Mouse (Mus musculus) embryonic fibroblast, embryonic 13.5 days (primary cell): ENCODE results near the gene Cgrrf1. TPM values are rescaled to one million over a fixed set of nuclear protein-coding genes. Genes with fewer than 3 reads are reported as not detected.
A peak's percentile ranks its signal among the peaks of the same experiment; 100 is the strongest.

ENCODE experiments used
- H3K27ac ChIP-seq: 2 replicates; pipeline ENCODE4 v1.5.1; 2012; ENCODE audit warnings: low read length, control low read depth, inconsistent platforms; ENCODE audit not compliant: insufficient read depth
- H3K4me1 ChIP-seq: 2 replicates; pipeline ENCODE4 v1.6.1; 2011; ENCODE audit warnings: low read length; ENCODE audit not compliant: control insufficient read depth, insufficient read depth
- H3K4me3 ChIP-seq: 2 replicates; pipeline ENCODE4 v1.5.1; 2011; ENCODE audit warnings: mild to moderate bottlenecking, control low read depth, low read length; ENCODE audit not compliant: insufficient read depth
- CTCF ChIP-seq: IDR thresholded peaks from 2 replicates; pipeline ENCODE4 v1.5.1; 2011; ENCODE audit warnings: mild to moderate bottlenecking, control low read depth, low read length, moderate library complexity, borderline replicate concordance; ENCODE audit not compliant: insufficient read depth
- POLR2A ChIP-seq: IDR thresholded peaks from 2 replicates; pipeline ENCODE4 v1.6.1; 2011; ENCODE audit warnings: low read depth, mild to moderate bottlenecking, control low read depth, low read length, moderate library complexity
- polyA plus RNA-seq: library from polyadenylated mRNA; stranded (reverse); fragments of >200 nt; gene quantifications from 2 replicates; pipeline ENCODE4 v1.2.4, GENCODE M21; 2011; ENCODE audit warnings: low read depth; ENCODE audit not compliant: missing spikeins, insufficient read length

Cgrrf1 gene
- 29.6 and 34.5 TPM in 2 replicates for polyA plus RNA-seq

GRCm38 (mm10) chr14:46831837-46832333 lies at the start of gene Cgrrf1:
Cgrrf1 (plus strand) TSS chr14:46832125.
- Histone ChIP-seq H3K4me3 (peak within 1 kb of the TSS; percentile 79), H3K4me1 (no peaks in the 10 kb centered on the region; the same call in 1 of the 2 replicates), H3K27ac (peak within 1 kb of the TSS; percentile 15; the same call in 1 of the 2 replicates)
- TF ChIP-seq POLR2A (peak; percentile 81), CTCF (no peak)

- Histone ChIP-seq H3K4me3 (no peak overlapping the region), H3K27ac (no peak overlapping the region), H3K4me1 (peaks cover 2% of the 10 kb centered on the region; the same call in 1 of the 2 replicates)
- TF ChIP-seq POLR2A (no peak), CTCF (no peak)
Observed at GRCm38 (mm10) chr14:46782187-46782828, 49.6 kb upstream of the Cgrrf1 start.

GRCm38 (mm10) chr14:46783327-46783926 lies 48.5 kb upstream of the Cgrrf1 start:
- TF ChIP-seq POLR2A (no peak), CTCF (no peak)

DNA sequence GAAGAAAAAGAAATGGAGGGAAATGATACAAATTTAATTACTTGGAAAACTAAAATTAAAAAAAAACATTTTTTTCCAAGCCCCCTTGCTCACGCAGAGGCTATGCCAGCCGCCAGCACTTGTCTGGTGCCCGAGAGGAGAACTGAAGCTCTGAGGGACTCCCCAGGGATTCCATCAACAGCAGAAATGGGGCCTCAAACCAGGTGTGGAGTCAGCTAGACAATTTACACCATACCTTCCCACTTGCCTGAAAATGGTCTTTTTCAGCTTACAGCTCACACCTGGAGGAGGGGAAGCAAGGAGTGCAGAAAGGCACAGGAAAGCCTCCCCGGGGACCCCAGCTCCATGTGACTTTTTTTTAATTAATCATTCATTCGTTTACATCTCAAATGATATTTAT lies 46.7 kb upstream of the Cgrrf1 start:
- Histone ChIP-seq H3K4me3 (no peak overlapping the region), H3K27ac (no peak overlapping the region), H3K4me1 (peaks cover 2% of the 10 kb centered on the region; the same call in 1 of the 2 replicates)
- TF ChIP-seq POLR2A: no peak
- no peak for TF ChIP-seq CTCF

More at GRCm38 (mm10) chr14:46783327-46783926, 48.5 kb upstream of the Cgrrf1 start:
- Histone ChIP-seq H3K4me3 (no peak overlapping the region), H3K27ac (no peak overlapping the region), H3K4me1 (peaks cover 2% of the 10 kb centered on the region; the same call in 1 of the 2 replicates)

- TF ChIP-seq CTCF: no peak
- TF ChIP-seq POLR2A: no peak
- H3K4me1 ChIP-seq: peaks cover 5% of the 10 kb centered on the region; the same call in 1 of the 2 replicates
- H3K4me3 ChIP-seq: peak overlapping the region; percentile 99
- peak overlapping the region; percentile 94 for H3K27ac ChIP-seq
Observed at GRCm38 (mm10) chr14:46787454-46787786, 44.5 kb upstream of the Cgrrf1 start.

GRCm38 (mm10) chr14:46787787-46788504 lies 44.0 kb upstream of the Cgrrf1 start, which contains the start of gene Cnih1:
Cnih1 (minus strand) TSS chr14:46788411.
- no peak; the same call in 1 of the 2 replicates for TF ChIP-seq CTCF
- peak; percentile 81 for TF ChIP-seq POLR2A
- peak within 1 kb of the TSS; percentile 94 for H3K27ac ChIP-seq
- H3K4me3 ChIP-seq: peak within 1 kb of the TSS; percentile 99
- H3K4me1 ChIP-seq: peaks cover 5% of the 10 kb centered on the region; the same call in 1 of the 2 replicates

- H3K27ac ChIP-seq: no peak overlapping the region
- TF ChIP-seq POLR2A (no peak), CTCF (no peak)
Observed at GRCm38 (mm10) chr14:46788505-46788901, 43.4 kb upstream of the Cgrrf1 start.

DNA sequence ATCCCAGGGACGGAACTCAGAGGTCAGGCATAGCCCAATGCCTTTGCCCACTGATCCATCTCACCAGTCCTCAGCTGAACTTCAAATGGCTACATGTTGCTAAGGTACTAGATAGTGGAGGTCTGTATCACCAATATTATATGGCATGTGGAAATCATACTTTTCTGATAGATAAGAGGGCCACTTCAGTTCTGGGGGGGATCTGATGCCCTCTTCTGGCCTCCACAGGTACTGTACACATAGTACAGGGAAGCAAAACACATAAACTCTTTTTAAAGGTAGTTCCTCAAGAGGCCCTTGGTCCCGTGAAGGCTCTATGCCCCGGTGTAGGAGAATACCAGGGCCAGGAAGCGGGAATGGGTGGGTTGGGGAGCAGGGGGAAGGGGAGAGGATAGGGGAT lies 41.6 kb upstream of the Cgrrf1 start:
- no peak overlapping the region for H3K4me3 ChIP-seq
- peaks cover 5% of the 10 kb centered on the region; the same call in 1 of the 2 replicates for H3K4me1 ChIP-seq
- TF ChIP-seq CTCF: no peak
- no peak for TF ChIP-seq POLR2A
- no peak overlapping the region for H3K27ac ChIP-seq

More at GRCm38 (mm10) chr14:46788505-46788901, 43.4 kb upstream of the Cgrrf1 start:
- H3K4me1 ChIP-seq: peaks cover 5% of the 10 kb centered on the region; the same call in 1 of the 2 replicates
- no peak overlapping the region for H3K4me3 ChIP-seq

DNA sequence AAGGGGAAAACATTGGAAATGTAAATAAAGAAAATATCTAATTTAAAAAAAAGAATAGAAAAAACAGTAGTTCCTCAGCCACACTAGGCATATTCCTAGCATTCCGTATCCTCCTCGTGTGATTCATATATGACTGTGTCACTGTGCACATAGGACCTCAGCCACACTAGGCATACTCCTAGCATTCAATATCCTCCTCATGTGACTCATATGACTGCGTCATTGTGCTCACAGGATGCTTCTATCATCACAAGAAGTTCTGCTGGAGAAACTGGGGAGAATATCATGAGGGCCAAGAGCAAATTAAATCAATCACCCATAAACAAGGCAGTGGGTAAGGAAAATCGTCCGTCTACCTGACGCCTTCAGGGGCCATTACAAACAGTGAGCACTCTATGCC lies 41.2 kb upstream of the Cgrrf1 start:
- no peak overlapping the region for H3K4me3 ChIP-seq
- peak overlapping the region; percentile 49; the same call in 1 of the 2 replicates for H3K27ac ChIP-seq
- TF ChIP-seq CTCF: no peak
- TF ChIP-seq POLR2A: no peak
- peaks cover 5% of the 10 kb centered on the region; the same call in 1 of the 2 replicates for H3K4me1 ChIP-seq

GRCm38 (mm10) chr14:46794157-46794556 lies 37.8 kb upstream of the Cgrrf1 start:
- no peak overlapping the region for H3K4me3 ChIP-seq
- no peak for TF ChIP-seq CTCF
- TF ChIP-seq POLR2A: no peak
- H3K4me1 ChIP-seq: peaks cover 3% of the 10 kb centered on the region; the same call in 1 of the 2 replicates
- no peak overlapping the region for H3K27ac ChIP-seq
